Mouse (Mus musculus) heart, adult 2 months (tissue): ENCODE measurements at regions not wholly inside any gene's neighbourhood (a gene's known extent, or its start where the extent isn't known, plus 50 kb on each side); places are given as distances from the start of the nearest gene placed in this dataset.

ENCODE experiments used
- CTCF ChIP-seq: fragments of 200-600 bp; IDR thresholded peaks from 2 replicates; pipeline ENCODE4 v1.8.1; 2022; ENCODE audit warnings: antibody characterized with exemption, mild to moderate bottlenecking, moderate library complexity
- EP300 ChIP-seq: fragments of 200-500 bp; IDR thresholded peaks from 2 replicates; pipeline ENCODE4 v1.6.1; 2011; ENCODE audit warnings: low read depth, low read length, control low read depth; ENCODE audit not compliant: insufficient read depth
- POLR2A ChIP-seq: fragments of 200-500 bp; IDR thresholded peaks from 2 replicates; pipeline ENCODE4 v1.6.1; 2011; ENCODE audit warnings: mild to moderate bottlenecking, low read depth, low read length, control low read depth; ENCODE audit not compliant: insufficient read depth

DNA sequence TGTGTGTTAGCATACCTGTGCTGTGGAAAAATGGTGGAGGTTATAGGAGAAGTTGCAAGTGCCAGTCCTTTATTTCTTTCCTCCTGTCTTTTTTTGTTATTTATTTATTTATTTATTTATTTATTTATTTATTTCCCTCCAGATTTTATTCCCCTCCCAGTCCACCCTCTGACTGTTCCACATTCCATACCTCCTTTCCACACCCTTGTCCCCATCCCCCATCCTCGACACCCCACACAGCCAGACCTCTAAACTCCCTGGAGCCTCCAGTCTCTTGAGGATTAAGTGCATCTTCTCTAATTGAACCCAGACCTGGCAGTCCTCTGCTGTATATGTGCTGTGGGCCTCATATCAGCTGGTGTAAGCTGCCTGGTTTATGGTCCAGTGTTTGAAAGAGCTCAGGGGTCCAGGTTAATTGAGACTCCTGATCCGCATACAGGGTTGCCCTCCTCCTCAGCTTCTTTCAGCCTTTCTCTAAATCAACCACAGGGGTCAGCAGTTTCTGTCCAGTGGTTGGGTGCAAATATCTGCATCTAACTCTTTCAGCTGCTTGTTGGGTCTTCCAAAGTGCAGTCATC, 262.7 kb upstream of the Slitrk1 start:
- no peak for TF ChIP-seq CTCF
- TF ChIP-seq POLR2A, result no peak
- no peak for TF ChIP-seq EP300
